Mouse (Mus musculus) myocyte (in vitro differentiated cells): Measurements from ENCODE around the gene Arhgef12.

Experiments used
- CEBPB ChIP-seq: IDR thresholded peaks from 2 replicates; pipeline ENCODE4 v1.6.1; 2011; ENCODE audit warnings: mild to moderate bottlenecking, moderate library complexity; ENCODE audit not compliant: poor library complexity, insufficient read depth, severe bottlenecking
- E2F4 ChIP-seq: IDR thresholded peaks from one replicate; pipeline ENCODE4 v1.6.1; 2011; ENCODE audit warnings: mild to moderate bottlenecking, control low read depth, moderate library complexity; ENCODE audit not compliant: insufficient read depth
- MAX ChIP-seq: IDR thresholded peaks from one replicate; pipeline ENCODE4 v1.6.1; 2011; ENCODE audit warnings: low read depth, mild to moderate bottlenecking, control low read depth
- MYOG ChIP-seq, 3 experiments: IDR thresholded peaks; one replicate each; pipeline ENCODE4 v1.6.1; 2011; ENCODE audit warnings: control low read depth in 2 of 3, low read depth in 2 of 3, mild to moderate bottlenecking in 2 of 3; ENCODE audit not compliant: insufficient read length in 2 of 3, control insufficient read depth in 1 of 3, insufficient read depth in 1 of 3
- POLR2A ChIP-seq: IDR thresholded peaks from one replicate; pipeline ENCODE4 v1.6.1; 2011; ENCODE audit warnings: low read depth, mild to moderate bottlenecking, control low read depth, moderate library complexity; ENCODE audit not compliant: insufficient read length
- POLR2AphosphoS2 ChIP-seq: IDR thresholded peaks from one replicate; pipeline ENCODE4 v1.6.1; 2011; ENCODE audit warnings: low read depth, control low read depth; ENCODE audit not compliant: insufficient read length
- REST ChIP-seq: IDR thresholded peaks from one replicate; pipeline ENCODE4 v1.6.1; 2011; ENCODE audit warnings: mild to moderate bottlenecking, control low read depth, moderate library complexity; ENCODE audit not compliant: insufficient read depth, insufficient read length
- TCF12 ChIP-seq: IDR thresholded peaks from one replicate; pipeline ENCODE4 v1.6.1; 2011; ENCODE audit warnings: mild to moderate bottlenecking, control low read depth; ENCODE audit not compliant: poor library complexity, insufficient read depth, severe bottlenecking
- TCF3 ChIP-seq: IDR thresholded peaks from one replicate; pipeline ENCODE4 v1.6.1; 2011; ENCODE audit warnings: low read depth, control low read depth; ENCODE audit not compliant: insufficient read length
- USF1 ChIP-seq: IDR thresholded peaks from one replicate; pipeline ENCODE4 v1.6.1; 2011; ENCODE audit warnings: low read depth, mild to moderate bottlenecking, control low read depth, moderate library complexity

GRCm38 (mm10) chr9:43132380-43132779, 25.3 kb upstream of the Arhgef12 start:
- TF ChIP-seq POLR2A (no peak), MAX (no peak), E2F4 (no peak), TCF3 (no peak), CEBPB (no peak), USF1 (no peak), POLR2AphosphoS2 (no peak), MYOG (IDR thresholded peaks at IDR 0.05; ENCODE audit: control insufficient read depth in 1 of 3, insufficient read depth in 1 of 3, insufficient read length in 2 of 3, low read depth in 2 of 3) (no peak), TCF12 (no peak), REST (no peak)
